Mouse (Mus musculus) gonadal fat pad, adult 2 months (tissue): ENCODE results near the gene Selenok. TPM values are rescaled to one million over a fixed set of nuclear protein-coding genes. Genes with fewer than 3 reads are reported as not detected.

Source experiments
- DNase-seq: peaks from one replicate; pipeline ENCODE4 v3.0.0-alpha.2; 2012; ENCODE audit warnings: low read depth
- polyA plus RNA-seq: library from polyadenylated mRNA; depleted of rRNA; stranded (reverse); fragments of >200 nt; gene quantifications from 2 replicates; pipeline ENCODE4 v1.2.3, GENCODE M21; 2012

Gene Selenok
- polyA plus RNA-seq, 1 experiment: 64.0 TPM

DNA sequence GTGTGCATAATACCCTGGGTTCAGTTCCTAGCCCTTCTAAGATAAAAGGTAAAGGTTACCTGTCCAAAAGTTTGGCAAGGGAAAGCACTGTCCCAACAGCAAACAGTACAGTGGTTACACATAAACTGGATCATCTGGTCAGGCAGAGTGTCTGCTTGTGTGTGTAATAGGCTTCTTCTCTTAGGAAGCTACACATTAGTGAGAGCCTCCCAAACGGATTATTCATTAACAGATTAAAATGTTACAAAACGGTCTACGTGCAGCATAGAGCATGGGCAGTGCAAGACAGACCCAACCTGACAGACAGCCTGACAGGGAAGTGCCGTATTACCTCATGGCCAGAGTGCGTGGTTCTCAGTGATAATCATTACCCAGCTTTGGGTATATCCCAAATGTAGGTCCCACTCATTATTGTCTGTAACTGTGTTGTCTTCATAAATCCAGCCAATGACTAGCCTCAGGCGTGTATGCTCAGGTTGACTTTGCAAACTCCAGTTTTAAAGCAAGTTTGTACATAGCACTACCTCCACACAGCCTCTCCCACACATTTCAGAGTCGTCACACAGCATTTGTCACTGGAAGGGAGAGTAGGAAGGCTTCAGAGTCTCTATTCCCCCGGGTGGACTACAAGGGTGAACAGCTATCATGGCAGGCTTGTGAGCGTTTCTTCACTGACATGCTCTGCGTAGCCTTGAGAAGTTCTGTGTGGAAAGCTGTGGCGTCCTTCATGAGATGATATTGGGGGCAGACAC lies 28.1 kb downstream of the Selenok start:
- peak; percentile 99 for DNase-seq

- DNase-seq: no peak
Observed at GRCm38 (mm10) chr14:29997345-29997744, 29.2 kb downstream of the Selenok start.

DNA sequence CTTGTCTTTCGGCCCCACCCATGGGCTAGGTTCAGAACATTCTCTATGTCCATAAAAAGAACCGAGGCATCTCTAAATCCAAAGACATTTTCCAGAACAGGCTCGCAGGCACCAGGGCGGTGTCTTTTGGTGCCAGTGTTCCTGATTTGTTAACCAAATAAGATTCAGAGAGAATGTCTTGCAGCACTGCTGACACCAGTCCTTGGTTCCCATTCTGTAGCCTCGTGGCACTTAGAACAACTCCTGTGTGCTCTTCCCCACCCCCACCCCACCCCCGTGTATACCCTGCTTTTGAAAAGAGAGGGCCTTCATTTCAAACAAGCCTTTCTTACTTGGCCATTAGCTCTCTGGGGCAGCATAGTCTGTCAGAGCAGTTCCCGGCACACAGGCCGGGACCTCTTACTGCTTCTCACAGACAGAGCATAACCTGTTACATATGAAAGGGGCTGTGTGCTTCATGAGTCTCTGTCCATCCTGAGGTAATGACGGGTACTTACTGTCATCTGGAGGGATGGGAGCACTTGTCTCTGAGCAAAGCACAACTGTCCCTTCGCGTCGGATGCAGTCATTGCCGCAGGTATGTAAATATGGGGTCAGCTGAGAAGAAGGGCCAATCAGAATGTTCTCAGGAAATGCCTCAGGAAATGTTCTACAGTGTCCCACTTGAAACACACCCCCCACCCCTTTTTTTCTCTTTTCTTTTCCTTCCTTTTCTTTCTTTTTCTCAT lies 30.8 kb downstream of the Selenok start:
- DNase-seq: no peak

DNA sequence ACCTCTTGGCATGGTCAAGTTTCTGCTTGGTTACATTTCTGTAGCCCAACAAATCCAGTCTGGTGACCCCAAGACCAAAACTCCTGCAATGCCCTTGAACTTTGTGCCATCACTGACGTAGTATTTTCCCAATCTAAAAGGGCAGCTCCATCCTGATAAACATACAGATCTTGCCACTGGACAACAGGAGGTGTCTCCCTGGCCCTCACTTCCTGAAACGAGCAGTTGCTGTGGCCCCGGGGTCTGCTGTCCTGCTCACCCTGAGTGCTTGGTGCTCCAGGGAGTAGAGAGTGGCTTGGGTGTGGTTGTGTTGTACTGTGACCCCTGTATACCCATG lies 31.3 kb downstream of the Selenok start:
- no peak for DNase-seq

DNA sequence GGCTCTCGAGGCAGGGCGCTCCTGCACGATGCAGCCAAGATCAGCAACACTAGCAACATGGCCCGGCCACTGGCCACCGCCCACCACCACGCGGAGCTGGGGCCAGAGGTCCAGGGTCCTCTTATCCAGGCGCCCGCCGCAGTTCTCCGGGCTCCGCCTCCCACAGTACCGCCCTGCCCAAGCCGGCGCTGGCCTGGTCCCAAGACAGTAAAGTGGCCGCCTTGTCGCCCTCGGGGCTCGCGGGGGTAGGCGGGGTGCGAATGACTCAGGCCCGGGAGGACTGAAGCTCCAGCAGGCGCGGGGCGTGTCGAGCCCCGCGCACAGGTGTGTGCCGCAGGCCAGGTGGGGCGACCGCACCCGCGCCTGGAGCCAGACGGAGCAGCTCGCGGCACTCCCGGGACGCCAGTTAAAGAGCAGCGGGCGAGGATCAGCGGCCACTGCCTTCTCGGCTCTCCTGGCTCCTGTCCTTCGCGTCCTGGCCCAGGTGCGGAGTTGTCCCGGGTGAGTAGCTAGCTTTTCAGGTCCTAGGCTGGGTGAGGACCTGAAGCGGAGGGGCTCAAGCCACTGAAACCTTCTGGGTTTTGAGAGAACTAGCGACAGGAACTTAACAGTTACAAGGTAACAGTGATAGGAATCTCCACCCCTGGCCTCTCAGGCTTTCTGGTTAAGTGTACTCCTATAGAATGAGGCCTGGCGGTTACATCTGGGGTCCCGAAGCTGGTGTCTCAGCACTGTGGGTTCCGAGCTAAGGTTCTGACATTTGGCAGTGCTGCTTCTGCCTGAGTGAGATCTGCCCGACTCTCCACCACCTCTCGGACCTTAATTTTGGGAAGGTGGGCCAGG lies 40.8 kb downstream of the Selenok start, which contains the start of the genes Il17rb and Chdh:
Gene Il17rb, minus strand, starts transcription at position 164 of the 843 bp plus-strand sequence.
Gene Chdh, plus strand, starts transcription at position 291 of the 843 bp plus-strand sequence.
- no peak for DNase-seq

DNA sequence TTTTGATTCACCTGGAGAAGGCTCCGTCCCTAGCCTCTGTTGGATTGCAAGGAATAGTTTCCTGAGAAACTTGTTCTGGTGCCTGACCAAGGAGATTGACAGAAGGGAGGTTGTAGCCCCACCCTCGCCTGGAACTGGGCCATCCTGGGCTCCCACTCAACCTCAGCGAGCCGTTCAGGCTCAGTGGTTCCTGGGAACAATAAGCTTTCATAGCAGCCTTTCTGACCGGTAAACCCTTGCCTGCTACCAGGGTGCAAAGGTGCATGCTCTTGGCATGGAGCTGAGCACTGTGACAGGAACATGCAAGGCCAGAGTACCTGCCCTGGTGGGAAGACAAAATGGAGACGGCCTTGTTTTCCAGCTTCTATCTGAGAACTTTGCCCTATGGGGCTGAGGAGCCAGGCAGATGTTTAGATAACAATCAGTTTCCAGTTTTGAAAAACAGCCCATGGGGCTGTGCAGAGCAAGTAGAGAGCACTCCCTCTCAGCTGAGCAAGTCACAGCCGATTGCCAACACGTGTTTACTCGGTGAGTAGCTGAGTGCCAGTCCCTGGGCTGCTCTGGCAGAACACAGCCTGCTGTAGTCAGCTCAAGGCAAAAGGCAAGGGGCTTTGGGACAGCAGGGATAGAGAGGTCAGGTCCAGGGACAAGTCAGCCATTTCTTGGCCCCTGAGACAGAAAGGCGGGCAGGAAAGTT lies 41.9 kb downstream of the Selenok start:
- DNase-seq: peak; percentile 90

- DNase-seq: no peak
Observed at GRCm38 (mm10) chr14:30011886-30012560, 43.9 kb downstream of the Selenok start.

DNA sequence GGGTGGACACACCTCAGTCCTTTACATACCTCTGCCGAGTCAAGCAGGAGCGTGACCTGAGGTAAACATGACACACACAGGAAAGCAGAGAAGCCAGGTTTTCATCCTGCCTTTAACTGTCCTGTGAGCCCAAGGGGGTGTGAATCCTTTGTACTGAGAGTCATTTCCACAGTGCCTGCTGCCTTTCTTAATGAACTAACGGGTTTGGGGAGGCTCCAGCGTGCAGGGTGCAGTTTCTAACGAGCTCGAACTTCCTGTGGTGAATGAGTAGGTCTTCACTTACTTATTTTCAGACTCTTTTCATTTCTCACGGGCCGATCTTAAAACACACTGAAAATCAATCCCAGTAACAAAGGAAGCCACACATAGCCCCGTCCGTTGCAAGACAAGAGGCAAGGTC lies 46.4 kb downstream of the Selenok start:
- DNase-seq: no peak

DNA sequence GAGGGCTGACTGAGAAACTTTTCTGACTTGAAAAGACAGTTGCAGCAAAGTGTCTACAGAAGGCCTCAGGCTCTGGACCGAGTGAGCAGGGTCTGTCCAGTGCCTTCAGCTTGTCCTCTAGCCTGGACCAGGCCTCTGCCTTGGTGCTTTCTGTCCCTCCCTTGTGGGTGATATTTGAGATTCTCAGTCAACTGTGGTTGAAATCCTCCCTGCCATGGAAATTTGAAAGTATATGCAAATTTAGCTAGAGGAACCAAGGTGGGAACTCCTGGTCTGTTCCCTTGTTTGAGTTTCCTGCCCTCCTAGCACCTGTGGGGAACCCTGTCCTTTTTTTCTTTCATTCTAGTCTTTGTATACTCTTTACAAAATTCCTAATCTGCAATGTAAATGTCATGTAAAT lies 46.9 kb downstream of the Selenok start:
- DNase-seq: no peak

DNA sequence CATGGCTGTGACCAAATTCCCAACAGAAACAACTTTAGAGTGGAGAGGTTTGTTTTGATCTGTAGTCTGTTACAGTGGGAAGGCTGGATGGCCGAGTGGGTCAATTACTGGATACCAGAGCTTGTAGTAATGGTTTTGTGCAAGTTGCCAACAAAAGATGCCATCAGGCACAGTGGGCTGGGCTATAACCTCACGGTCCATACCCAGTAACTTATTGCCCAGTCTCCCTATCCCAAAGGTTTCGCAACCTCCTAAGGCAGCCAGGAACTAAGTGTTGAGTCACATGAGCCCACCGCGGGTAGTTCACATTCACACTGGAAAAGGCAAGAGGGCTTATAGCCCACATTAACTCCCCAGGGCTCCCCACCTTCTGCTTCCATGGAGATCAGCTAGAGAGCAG lies 48.6 kb downstream of the Selenok start:
- no peak for DNase-seq

GRCm38 (mm10) chr14:30017794-30018462 lies 49.8 kb downstream of the Selenok start:
- no peak for DNase-seq

DNA sequence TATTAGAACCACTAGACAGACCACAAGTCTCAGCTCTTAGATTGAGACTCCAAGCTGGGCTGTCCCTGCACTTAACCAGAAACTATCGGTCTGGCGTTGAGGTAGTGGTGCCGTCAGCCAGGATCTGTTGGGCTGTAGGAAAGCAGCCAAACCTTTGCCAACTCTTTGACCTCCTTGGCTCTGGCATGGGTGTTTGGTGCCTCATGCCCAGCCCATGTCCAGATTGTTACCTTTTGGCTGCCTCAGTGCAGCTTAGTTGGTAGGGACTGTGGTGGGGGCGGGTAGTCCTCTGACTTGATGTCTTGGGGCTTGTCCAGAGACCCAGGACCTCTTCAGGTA lies 50.3 kb downstream of the Selenok start:
- no peak for DNase-seq

GRCm38 (mm10) chr14:30018846-30019245 lies 50.7 kb downstream of the Selenok start:
- DNase-seq: no peak

DNA sequence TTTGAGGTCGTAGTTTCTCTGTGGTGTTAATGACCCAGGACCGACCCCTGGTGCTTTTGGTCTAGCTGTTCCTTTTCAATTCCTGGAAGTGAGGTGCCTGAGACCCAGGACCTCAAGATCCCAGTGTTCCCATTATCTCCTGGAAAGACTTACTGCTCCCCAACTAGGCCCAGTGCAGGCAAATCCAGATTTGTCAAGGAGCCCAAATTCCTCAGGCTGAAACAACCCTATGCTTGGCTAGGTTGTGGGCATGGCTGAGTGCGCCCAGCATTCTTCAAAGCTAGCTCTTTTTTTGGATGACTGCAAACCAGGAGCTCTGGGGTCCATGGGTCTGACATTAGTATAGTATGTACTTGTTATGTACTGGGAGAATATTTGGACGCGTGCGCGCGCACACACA lies 51.3 kb downstream of the Selenok start:
- no peak for DNase-seq

DNA sequence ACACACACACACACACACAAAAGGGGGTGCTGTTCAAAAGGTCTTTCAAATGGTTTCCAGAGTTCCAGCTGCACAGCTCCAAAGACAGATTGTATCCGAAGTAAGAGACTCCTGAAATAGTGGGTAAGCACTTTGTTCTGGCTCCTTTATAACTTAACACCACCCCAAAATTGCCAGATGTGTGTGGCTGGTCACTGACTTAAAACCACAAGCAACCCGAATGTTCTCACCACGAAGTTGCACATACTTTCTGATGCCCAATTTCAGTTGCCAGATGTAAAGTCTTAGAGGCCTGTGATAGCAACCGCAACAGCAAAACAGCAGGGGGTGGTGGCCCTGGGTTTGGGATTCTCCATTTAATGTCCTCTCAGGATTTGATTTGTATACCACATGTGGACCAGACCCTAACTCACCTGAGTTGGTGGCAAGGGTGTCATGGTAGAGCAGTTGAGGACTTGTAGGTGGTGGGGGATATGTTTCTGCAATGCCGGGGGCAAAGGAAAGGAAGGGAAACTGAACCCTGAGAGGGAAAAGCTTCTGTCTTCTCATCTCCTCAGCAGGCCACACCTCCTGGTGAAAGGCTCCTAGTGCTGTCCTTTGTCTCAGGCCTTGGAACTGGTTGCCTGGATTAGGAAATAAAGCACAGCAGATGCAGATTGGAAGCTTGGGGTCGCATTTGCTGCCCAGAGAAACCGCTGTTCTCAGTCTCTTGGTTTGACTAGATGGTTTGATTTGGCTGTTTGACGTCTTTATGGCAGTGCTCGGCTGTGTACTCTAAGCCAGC lies 51.9 kb downstream of the Selenok start:
- no peak for DNase-seq

DNA sequence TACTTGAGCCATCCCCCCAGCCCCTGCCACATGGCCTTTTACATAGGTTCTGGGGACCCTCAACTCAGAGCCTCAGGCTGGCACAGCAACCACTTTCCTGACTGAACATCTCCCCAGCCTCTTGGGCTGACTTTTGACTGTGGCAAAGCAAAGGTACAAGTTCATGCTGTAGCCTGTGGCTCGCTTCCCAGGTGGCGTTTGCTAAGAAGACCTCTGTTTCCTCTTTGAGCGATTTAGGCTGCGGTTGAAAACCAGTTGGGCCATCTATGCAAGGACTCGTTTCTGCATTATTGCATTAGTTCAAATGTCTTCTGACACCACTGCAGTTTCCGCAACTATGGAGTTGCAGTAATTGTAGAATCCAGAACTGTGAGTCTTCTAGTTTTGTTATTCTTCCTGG lies 54.4 kb downstream of the Selenok start:
- DNase-seq: no peak

- no peak for DNase-seq
Observed at GRCm38 (mm10) chr14:30024387-30024786, 56.3 kb downstream of the Selenok start.
